Mouse (Mus musculus) ES-Bruce4 (cell line): ENCODE measurements around the gene Fgfr2.

Experiments used
- CTCF ChIP-seq: IDR thresholded peaks from one replicate; pipeline ENCODE4 v1.8.1; 2011; ENCODE audit warnings: low read depth, low read length
- EP300 ChIP-seq: IDR thresholded peaks from 2 replicates; pipeline ENCODE4 v1.6.1; 2011; ENCODE audit warnings: low read depth, low read length; ENCODE audit not compliant: insufficient read depth
- POLR2A ChIP-seq: IDR thresholded peaks from one replicate; pipeline ENCODE4 v1.8.1; 2011; ENCODE audit warnings: low read length; ENCODE audit not compliant: insufficient read depth

DNA sequence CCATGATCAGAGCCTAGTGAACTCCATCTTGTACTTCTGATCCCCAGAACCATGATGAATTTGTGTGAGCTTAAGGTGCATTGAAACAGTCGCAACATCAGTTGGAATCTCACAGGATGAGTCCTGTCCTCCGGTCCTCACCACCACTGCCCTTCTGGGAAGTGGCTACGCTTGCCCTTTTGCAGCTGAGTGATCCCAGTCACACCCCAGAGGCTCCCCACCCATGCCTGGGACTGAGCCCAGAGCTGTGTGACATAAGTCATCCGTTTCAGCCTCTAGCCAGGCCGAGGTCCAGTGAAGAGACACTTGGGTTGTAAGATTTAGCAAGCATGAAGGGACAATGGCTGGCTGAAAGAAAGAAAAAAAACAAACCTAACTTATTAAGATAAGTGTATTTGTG, 2318.2 kb downstream of the Fgfr2 start:
- no peak for TF ChIP-seq EP300
- no peak for TF ChIP-seq POLR2A
- TF ChIP-seq CTCF, result no peak
